Comparison of ENCODE assay signal across 13 mouse cellular contexts in genomic region chr19:55449084-55449483, GRCm38 (mm10).
A peak's percentile ranks its signal among the peaks of the same experiment; 100 is the strongest.
DNase-seq lines count a peak whose midpoint lies in the region; ATAC-seq lines count a peak whose summit lies in the region.
"Had no signal": no experiment of that assay in that cellular context is flagged by ENCODE, and none has a peak within 500 bp of the region (broad histone marks: within the 10 kb centered on the region; RNA-seq: fewer than 3 reads in every experiment).

No protein-coding gene starts in this region.

- H3K4me2 ChIP-seq in kidney, embryonic 15.5 days: no peak overlapping the region
- H3K4me2 ChIP-seq in forebrain, embryonic 15.5 days (replicated peaks): peak overlapping the region; percentile 32
- H3K4me2 ChIP-seq in midbrain, embryonic 15.5 days: peak overlapping the region; percentile 36
- H3K4me2 ChIP-seq in liver, embryonic 12.5 days: no peak overlapping the region
- H3K4me2 ChIP-seq: embryonic facial prominence, embryonic 15.5 days; intestine, embryonic 15.5 days; liver, embryonic 13.5 days had no signal

- H3K4me1 ChIP-seq in kidney, embryonic 15.5 days: peaks cover 3% of the 10 kb centered on the region; the same call in 1 of the 2 replicates
- peaks cover 22% of the 10 kb centered on the region for H3K4me1 ChIP-seq in embryonic facial prominence, embryonic 10.5 days
- peaks cover 11% of the 10 kb centered on the region for H3K4me1 ChIP-seq in forebrain, embryonic 15.5 days
- peaks cover 13% of the 10 kb centered on the region for H3K4me1 ChIP-seq in midbrain, embryonic 15.5 days
- no peaks in the 10 kb centered on the region for H3K4me1 ChIP-seq in liver, embryonic 12.5 days
- H3K4me1 ChIP-seq: intestine, embryonic 15.5 days; liver, embryonic 13.5 days had no signal

- H3K27me3 ChIP-seq in kidney, embryonic 15.5 days: no peaks in the 10 kb centered on the region
- no peaks in the 10 kb centered on the region for H3K27me3 ChIP-seq in embryonic facial prominence, embryonic 10.5 days (replicated peaks; ENCODE audit: low read depth, poor library complexity, severe bottlenecking)
- H3K27me3 ChIP-seq in forebrain, embryonic 15.5 days: no peaks in the 10 kb centered on the region
- no peaks in the 10 kb centered on the region for H3K27me3 ChIP-seq in midbrain, embryonic 15.5 days (replicated peaks)
- no peaks in the 10 kb centered on the region for H3K27me3 ChIP-seq in liver, embryonic 12.5 days (replicated peaks)
- H3K27me3 ChIP-seq: embryonic facial prominence, embryonic 15.5 days; intestine, embryonic 15.5 days; liver, embryonic 13.5 days had no signal

- H3K27ac ChIP-seq in kidney, embryonic 15.5 days: no peak overlapping the region
- no peak overlapping the region; the same call in 1 of the 2 replicates for H3K27ac ChIP-seq in embryonic facial prominence, embryonic 10.5 days (replicated peaks)
- H3K27ac ChIP-seq in forebrain, embryonic 15.5 days (replicated peaks): no peak overlapping the region
- H3K27ac ChIP-seq in midbrain, embryonic 15.5 days: no peak overlapping the region
- no peak overlapping the region for H3K27ac ChIP-seq in liver, embryonic 12.5 days
- H3K27ac ChIP-seq: embryonic facial prominence, embryonic 15.5 days; intestine, embryonic 15.5 days; liver, embryonic 13.5 days had no signal

- no peak overlapping the region for H3K4me3 ChIP-seq in kidney, embryonic 15.5 days (replicated peaks)
- no peak overlapping the region for H3K4me3 ChIP-seq in embryonic facial prominence, embryonic 10.5 days
- H3K4me3 ChIP-seq in forebrain, embryonic 15.5 days: no peak overlapping the region
- no peak overlapping the region for H3K4me3 ChIP-seq in midbrain, embryonic 15.5 days
- no peak overlapping the region for H3K4me3 ChIP-seq in liver, embryonic 12.5 days
- H3K4me3 ChIP-seq: embryonic facial prominence, embryonic 15.5 days; intestine, embryonic 15.5 days; liver, embryonic 13.5 days had no signal

- WGBS in kidney, embryonic 15.5 days: 39% methylated on average over 13 of the region's 13 CpGs
- WGBS in embryonic facial prominence, embryonic 10.5 days: 52% methylated on average over 13 of the region's 13 CpGs
- WGBS in forebrain, embryonic 15.5 days: 10% methylated on average over 13 of the region's 13 CpGs
- 21% methylated on average over 13 of the region's 13 CpGs for WGBS in midbrain, embryonic 15.5 days
- 85% methylated on average over 13 of the region's 13 CpGs for WGBS in liver, embryonic 12.5 days (ENCODE audit: insufficient replicate concordance)

- H3K9ac ChIP-seq in kidney, embryonic 15.5 days: no peak overlapping the region
- no peak overlapping the region for H3K9ac ChIP-seq in forebrain, embryonic 15.5 days (replicated peaks)
- H3K9ac ChIP-seq in midbrain, embryonic 15.5 days: no peak overlapping the region
- H3K9ac ChIP-seq in liver, embryonic 12.5 days: no peak overlapping the region
- H3K9ac ChIP-seq: embryonic facial prominence, embryonic 15.5 days; intestine, embryonic 15.5 days; liver, embryonic 13.5 days had no signal

- 0 out of 2 replicates have a peak, but pooled peaks have one; percentile 62 for ATAC-seq in kidney, embryonic 15.5 days (replicated peaks; ENCODE audit: low FRiP score)
- peak; percentile 71; the same call in 1 of the 2 replicates for ATAC-seq in forebrain, embryonic 15.5 days (replicated peaks)
- ATAC-seq in midbrain, embryonic 15.5 days (replicated peaks): peak; percentile 76; the same call in 1 of the 2 replicates
- ATAC-seq in liver, embryonic 12.5 days: no peak
- ATAC-seq: intestine, embryonic 15.5 days had no signal

- H3K9me3 ChIP-seq in kidney, embryonic 15.5 days (replicated peaks): no peaks in the 10 kb centered on the region
- H3K9me3 ChIP-seq in embryonic facial prominence, embryonic 10.5 days: no peaks in the 10 kb centered on the region
- H3K9me3 ChIP-seq in forebrain, embryonic 15.5 days: no peaks in the 10 kb centered on the region
- no peaks in the 10 kb centered on the region for H3K9me3 ChIP-seq in midbrain, embryonic 15.5 days
- no peaks in the 10 kb centered on the region for H3K9me3 ChIP-seq in liver, embryonic 12.5 days (replicated peaks)
- H3K9me3 ChIP-seq: embryonic facial prominence, embryonic 15.5 days; intestine, embryonic 15.5 days; liver, embryonic 13.5 days had no signal

- DNase-seq in kidney, adult 11 months: no peak
- peak; percentile 58 for DNase-seq in embryonic facial prominence, embryonic 10.5 days (ENCODE audit: low spot score)
- no peak for DNase-seq in thymus, postnatal 14 days
- DNase-seq: gastrocnemius, postnatal 10 days; liver, embryonic 13.5 days; spleen, adult 18-20 months; thymus, adult 18-20 months had no signal

- no peaks in the 10 kb centered on the region for H3K36me3 ChIP-seq in kidney, embryonic 15.5 days
- 0 out of 2 replicates have a peak, but pooled peaks cover 2% of the 10 kb centered on the region for H3K36me3 ChIP-seq in embryonic facial prominence, embryonic 10.5 days (replicated peaks)
- no peaks in the 10 kb centered on the region for H3K36me3 ChIP-seq in forebrain, embryonic 15.5 days
- no peaks in the 10 kb centered on the region for H3K36me3 ChIP-seq in midbrain, embryonic 15.5 days (replicated peaks)
- 0 out of 2 replicates have a peak, but pooled peaks cover 3% of the 10 kb centered on the region for H3K36me3 ChIP-seq in liver, embryonic 12.5 days
- H3K36me3 ChIP-seq: embryonic facial prominence, embryonic 15.5 days; intestine, embryonic 15.5 days; liver, embryonic 13.5 days had no signal

Comparison
In these comparisons a context has a peak if more than half of its experiments do, and no peak if none do; other contexts are left out.
1. H3K4me2 ChIP-seq: peak in forebrain, embryonic 15.5 days (single experiment) and midbrain, embryonic 15.5 days (single experiment); none in kidney, embryonic 15.5 days (single experiment) and liver, embryonic 12.5 days (single experiment).